Mouse (Mus musculus): ENCODE results near the gene 2700097O09Rik.
"Not testable (repeated sequence)": the region's sequence is repeated elsewhere in the genome, so short reads cannot be mapped to it uniquely, and the experiment has no call there.

Gene 2700097O09Rik

GRCm38 (mm10) chr12:55079726-55080600 lies at the start of gene 2700097O09Rik, which contains the start of gene Srp54a:
TSS of gene 2700097O09Rik (minus strand) at chr12:55080110.
TSS of gene Srp54a (plus strand) at chr12:55080262.
- peak; percentile 93 for DNase-seq (ENCODE audit: low read depth, low spot score)

GRCm38 (mm10) chr12:55124731-55125130 lies 44.8 kb upstream of the 2700097O09Rik start:
- not testable (repeated sequence) for DNase-seq (ENCODE audit: low read depth, low spot score)

GRCm38 (mm10) chr12:55124242-55124641 lies 44.3 kb upstream of the 2700097O09Rik start, which contains the start of gene Fam177a:
TSS of gene Fam177a (plus strand) at chr12:55124469.
- not testable (repeated sequence) for DNase-seq (ENCODE audit: low read depth, low spot score)

DNA sequence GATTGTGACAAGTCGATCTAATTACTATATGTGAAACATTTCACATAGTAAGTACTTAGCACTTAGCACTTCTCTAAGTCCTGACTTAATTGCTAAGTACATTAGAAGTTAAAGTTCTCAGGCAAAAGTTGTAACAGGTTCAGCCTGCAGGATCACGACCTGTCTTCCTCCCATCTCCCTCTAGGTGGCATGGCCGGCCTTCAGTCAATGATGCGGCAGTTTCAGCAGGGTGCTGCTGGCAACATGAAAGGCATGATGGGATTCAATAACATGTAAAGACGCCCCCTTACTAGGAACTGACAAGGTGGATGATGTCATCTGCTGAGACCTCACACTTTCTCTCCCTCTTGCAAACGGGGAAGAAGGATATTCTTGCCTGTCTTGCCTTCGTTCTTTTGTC lies 32.7 kb upstream of the 2700097O09Rik start:
- DNase-seq (ENCODE audit: low read depth, low spot score), result not testable (repeated sequence)

- not testable (repeated sequence) for DNase-seq (ENCODE audit: low read depth, low spot score)
Observed at GRCm38 (mm10) chr12:55092127-55092526, 12.2 kb upstream of the 2700097O09Rik start.

- not testable (repeated sequence) for DNase-seq (ENCODE audit: low read depth, low spot score)
Observed at GRCm38 (mm10) chr12:55080601-55080942, 662 bp upstream of the 2700097O09Rik start.

DNA sequence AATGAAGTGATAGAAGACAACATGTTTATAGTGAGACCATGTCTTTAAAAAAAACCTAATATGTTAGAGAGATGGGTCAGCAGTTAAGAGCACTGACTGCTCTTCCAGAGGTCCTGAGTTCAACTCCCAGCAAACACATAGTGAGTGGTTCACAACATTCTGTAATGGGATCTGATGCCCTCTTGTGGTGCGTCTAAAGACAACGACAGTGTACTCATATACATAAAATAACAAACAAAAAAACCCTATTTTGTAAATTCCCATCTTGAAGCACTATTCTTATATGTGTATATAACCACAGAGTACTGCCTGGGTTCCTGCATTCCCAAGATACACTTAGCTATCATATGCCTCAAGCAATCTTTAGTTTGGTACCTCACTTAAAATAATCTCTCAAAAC lies 1.2 kb downstream of the 2700097O09Rik start:
- not testable (repeated sequence) for DNase-seq (ENCODE audit: low read depth, low spot score)

- DNase-seq (ENCODE audit: low read depth, low spot score), result no peak
Observed at GRCm38 (mm10) chr12:55075296-55075695, 4.6 kb downstream of the 2700097O09Rik start.

- no peak for DNase-seq (ENCODE audit: low read depth, low spot score)
Observed at GRCm38 (mm10) chr12:55073686-55074085, 6.2 kb downstream of the 2700097O09Rik start.

DNA sequence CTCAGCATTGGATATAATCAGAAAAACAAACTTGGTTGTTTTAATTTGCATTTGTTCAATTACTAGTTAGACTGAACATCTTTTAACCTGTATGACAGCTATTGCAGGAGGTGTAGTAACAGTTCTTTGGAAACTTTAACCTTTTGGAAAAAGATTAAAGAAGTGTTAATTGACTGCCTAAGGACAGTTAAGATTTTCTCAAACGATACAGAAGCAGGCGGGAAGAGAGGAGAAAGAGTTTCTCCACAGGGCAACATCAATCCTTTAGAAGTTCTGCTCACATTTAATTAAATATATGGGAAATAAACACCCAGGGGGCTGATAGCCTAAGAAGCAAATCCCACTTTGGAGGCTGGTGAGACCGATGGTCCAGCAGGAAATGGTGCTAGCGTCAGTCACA lies 7.4 kb downstream of the 2700097O09Rik start:
- DNase-seq (ENCODE audit: low read depth, low spot score), result no peak

- no peak for DNase-seq (ENCODE audit: low read depth, low spot score)
Observed at GRCm38 (mm10) chr12:55062141-55062540, 17.8 kb downstream of the 2700097O09Rik start.

DNA sequence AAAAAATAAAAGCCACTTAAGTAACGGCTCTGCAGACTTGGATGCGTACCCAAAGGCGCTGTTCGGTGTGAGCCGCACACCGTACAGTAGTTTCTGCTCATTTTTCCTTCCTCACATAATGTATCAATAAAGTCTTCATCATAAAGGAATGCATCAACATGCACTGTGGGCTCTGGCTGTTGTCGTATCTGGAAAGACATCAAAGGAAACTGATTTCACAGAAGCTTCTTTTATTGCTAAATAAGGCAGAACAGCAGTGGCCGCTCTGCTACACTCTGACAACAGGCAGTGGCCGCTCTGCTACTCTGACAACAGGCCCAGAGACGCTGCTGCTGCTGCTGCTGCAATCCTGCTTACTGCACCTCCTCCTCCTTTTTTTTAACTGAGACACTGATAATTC lies 18.9 kb downstream of the 2700097O09Rik start:
- DNase-seq (ENCODE audit: low read depth, low spot score), result no peak

DNA sequence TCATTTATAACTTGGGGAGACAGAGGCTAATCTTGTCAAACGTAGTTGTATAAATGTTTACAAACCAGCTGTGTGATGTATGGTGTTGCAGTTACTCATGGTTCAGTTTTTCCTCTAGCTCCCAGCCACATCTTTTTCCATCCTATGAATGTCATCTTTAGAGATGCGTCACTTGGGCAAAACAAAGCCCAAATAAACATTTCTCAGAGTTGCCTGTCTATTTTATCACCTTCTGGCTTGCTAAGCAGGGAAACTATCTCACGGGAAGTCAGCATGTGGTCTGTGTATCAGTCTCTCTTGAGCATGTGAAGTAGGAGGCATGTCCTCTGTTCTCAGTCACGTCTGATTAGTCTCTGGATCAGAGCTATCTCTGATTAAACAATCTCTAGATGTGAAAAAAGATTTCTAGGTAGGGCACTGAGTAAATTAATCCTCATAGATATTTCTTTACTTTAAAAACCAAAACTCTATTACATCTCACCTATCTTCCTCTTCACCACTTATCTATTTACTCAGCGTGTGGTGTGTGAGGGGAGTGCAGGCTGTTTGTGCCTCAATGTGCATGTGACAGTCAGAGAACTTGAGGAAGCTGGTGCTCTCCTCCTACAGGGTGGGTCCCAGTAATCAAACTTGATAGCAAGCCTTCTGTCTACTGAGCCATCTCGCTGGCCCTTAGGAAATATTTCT lies 19.6 kb downstream of the 2700097O09Rik start:
- no peak for DNase-seq (ENCODE audit: low read depth, low spot score)

DNA sequence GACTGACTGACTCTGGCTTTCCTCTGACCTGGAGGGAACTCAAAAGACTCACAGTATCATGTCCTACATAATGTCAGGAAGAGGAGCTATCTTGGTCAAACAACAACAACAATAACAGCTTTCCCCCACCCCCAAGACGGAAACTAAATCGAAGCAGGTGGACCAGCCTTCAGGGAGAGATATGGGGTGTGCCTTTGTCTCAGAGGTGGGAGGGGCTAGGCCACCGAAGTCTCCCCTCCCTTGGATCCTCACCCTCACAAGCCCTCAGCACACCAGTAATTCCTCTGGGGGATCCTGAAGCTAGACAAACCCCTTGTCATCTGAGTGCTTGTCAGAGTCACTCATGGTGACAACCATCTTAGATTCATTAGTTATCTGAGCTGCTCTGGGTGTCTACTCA lies 20.1 kb downstream of the 2700097O09Rik start:
- DNase-seq (ENCODE audit: low read depth, low spot score), result no peak

GRCm38 (mm10) chr12:55058865-55059615 lies 20.9 kb downstream of the 2700097O09Rik start:
- no peak for DNase-seq (ENCODE audit: low read depth, low spot score)

- DNase-seq (ENCODE audit: low read depth, low spot score), result no peak
Observed at GRCm38 (mm10) chr12:55056703-55057102, 23.2 kb downstream of the 2700097O09Rik start.

DNA sequence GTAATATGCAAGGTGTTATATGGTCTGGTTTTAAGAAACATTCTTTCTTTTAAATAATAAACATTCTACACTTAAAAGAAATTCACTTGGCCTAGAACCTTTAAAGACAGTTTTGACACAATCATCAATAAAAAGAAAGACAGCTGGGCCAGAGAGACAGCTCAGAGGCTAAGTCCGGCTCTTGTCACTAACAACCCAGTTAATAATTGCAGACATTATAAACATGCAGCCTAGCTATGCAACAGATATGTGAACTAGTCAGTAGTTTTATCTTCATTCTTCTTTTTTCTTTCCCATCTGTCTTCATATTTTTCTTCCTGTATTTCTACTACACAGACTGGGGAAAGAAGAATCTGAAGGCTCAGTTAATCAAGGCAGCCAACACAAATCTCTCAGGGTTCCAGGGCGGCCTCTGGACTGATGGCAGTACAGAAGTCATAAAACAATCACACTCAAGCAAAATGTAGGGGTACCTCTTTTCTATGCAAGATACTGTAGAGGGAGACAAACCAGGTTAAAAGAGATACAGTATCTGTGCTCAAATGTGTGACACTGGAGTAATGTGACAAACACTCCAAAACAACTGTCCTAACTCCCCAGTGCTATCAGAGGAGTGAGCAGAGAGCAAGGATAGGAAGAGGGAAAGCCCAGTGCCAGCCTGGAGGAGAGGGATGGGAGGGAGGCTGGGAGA lies 25.2 kb downstream of the 2700097O09Rik start:
- no peak for DNase-seq (ENCODE audit: low read depth, low spot score)

DNA sequence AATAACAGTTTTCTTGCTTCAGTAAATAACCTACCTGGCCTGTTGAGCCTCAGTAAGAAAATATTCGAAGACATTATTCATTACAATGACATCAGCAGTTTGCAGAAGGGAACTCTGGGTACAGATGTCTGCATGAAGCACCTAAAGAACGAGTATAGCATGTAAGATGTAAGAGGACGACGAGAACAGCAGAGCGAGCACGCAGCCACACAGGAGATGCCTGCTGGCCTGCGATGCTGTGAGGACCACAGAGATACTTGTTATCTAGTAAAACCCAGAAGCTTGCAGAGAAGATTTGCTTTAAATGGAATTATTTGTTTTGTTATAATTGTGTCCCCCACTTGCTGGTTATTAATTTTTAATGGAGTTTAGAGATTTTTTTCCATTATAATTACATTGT lies 26.6 kb downstream of the 2700097O09Rik start:
- DNase-seq (ENCODE audit: low read depth, low spot score), result no peak

DNA sequence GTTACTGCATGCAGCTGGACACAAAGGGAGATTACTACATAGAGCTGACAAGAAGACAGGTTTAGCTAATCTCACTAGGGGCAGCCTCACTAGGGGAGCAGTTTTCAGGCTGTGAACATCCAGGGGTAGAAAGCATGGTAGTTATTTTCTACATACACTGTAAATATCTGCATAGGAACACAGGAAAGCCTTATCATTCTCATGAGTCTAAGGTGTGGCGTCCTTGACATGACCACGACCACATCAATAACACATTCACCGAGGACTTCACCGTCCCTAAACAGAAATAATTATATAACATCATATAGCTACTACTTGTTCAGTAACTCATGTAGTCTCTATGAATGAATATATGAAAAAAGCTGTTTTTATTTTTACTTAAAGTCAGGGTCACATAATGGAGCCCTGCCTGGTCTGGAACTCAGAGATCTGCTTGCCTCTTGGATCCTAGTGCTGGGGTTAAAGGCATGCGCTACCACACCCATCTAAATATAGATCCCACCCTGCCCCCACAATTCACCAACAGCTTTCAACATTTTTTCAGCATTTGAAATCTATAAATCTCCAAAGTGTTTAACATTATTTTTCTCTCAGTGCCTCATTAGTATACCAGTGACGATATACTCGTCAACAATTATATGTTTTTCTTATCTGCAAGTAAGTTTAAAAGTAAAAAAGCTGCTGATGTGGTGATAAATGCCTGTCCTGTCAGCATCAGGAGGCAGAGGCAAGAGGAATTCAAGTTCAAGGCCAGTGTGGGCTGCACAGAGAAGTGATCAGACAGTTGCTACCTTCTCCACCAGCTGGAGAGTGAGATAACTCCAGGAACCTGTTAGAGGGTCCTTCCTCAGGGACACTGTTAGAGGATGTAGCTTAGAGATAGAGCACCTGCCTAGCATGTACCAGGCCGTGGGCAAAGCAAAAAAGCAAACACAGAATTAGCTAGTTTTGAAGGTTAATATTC lies 28.4 kb downstream of the 2700097O09Rik start:
- no peak for DNase-seq (ENCODE audit: low read depth, low spot score)

GRCm38 (mm10) chr12:55049731-55050353 lies 30.1 kb downstream of the 2700097O09Rik start:
- DNase-seq (ENCODE audit: low read depth, low spot score), result no peak
